ENCODE assay signal across 13 mouse cellular contexts in genomic region chr7:29725461-29726142, GRCm38 (mm10). TPM values are rescaled to one million over a fixed set of nuclear protein-coding genes. Genes with fewer than 3 reads are reported as not detected.
A peak's percentile ranks its signal among the peaks of the same experiment; 100 is the strongest.
DNase-seq lines count a peak whose midpoint lies in the region; ATAC-seq and TF ChIP-seq lines count a peak whose summit lies in the region.
"Not testable (repeated sequence)": the region's sequence is repeated elsewhere in the genome, so short reads cannot be mapped to it uniquely, and the experiment has no call there.
"Had no signal": no experiment of that assay in that cellular context is flagged by ENCODE, and none has a peak within 500 bp of the region (broad histone marks: within the 10 kb centered on the region; RNA-seq: fewer than 3 reads in every experiment).

No protein-coding gene starts in this region.

- ATAC-seq in Patski: peak; percentile 39
- ATAC-seq in heart, embryonic 11.5 days (replicated peaks; ENCODE audit: insufficient number of reproducible peaks, low FRiP score, low TSS enrichment): 0 out of 2 replicates have a peak, but pooled peaks have one; percentile 39
- ATAC-seq in limb, embryonic 13.5 days (ENCODE audit: low FRiP score, low read depth); neural tube, embryonic 13.5 days (ENCODE audit: low read depth): not testable (repeated sequence)
- ATAC-seq in megakaryocyte, adult 5-6 weeks (ENCODE audit: poor library complexity, severe bottlenecking): peak; percentile 30; the same call in 1 of the 2 replicates

- DNase-seq in Patski (ENCODE audit: low read depth, low spot score): not testable (repeated sequence)
- peak; percentile 14 for DNase-seq in embryonic facial prominence, embryonic 10.5 days (ENCODE audit: low spot score)
- peak; percentile 6 for DNase-seq in induced T-regulatory cell, adult 2 months (ENCODE audit: low read depth)
- peak; percentile 11 for DNase-seq in thymus, postnatal 4 days

- H3K4me1 ChIP-seq in embryonic facial prominence, embryonic 10.5 days; heart, embryonic 11.5 days (ENCODE audit: control insufficient read depth, insufficient read depth, low read length); limb, embryonic 13.5 days; neural tube, embryonic 13.5 days (replicated peaks): not testable (repeated sequence)

- H3K9me3 ChIP-seq in embryonic facial prominence, embryonic 10.5 days; heart, embryonic 11.5 days (replicated peaks; ENCODE audit: control insufficient read depth, low read length); limb, embryonic 13.5 days; neural tube, embryonic 13.5 days: not testable (repeated sequence)

- H3K27me3 ChIP-seq in Patski; embryonic facial prominence, embryonic 10.5 days (replicated peaks; ENCODE audit: low read depth, poor library complexity, severe bottlenecking); heart, embryonic 11.5 days (ENCODE audit: control insufficient read depth, insufficient read depth, low read length); limb, embryonic 13.5 days; neural tube, embryonic 13.5 days: not testable (repeated sequence)

- POLR2A ChIA-PET in Patski (lab: Charles Lee): not testable (repeated sequence)

- 31% methylated on average over 17 of the region's 17 CpGs for WGBS in embryonic facial prominence, embryonic 10.5 days
- WGBS in heart, embryonic 11.5 days (ENCODE audit: insufficient replicate concordance): 18% methylated on average over 16 of the region's 17 CpGs
- WGBS in limb, embryonic 13.5 days: 26% methylated on average over 17 of the region's 17 CpGs
- 38% methylated on average over 17 of the region's 17 CpGs for WGBS in neural tube, embryonic 13.5 days

- in situ Hi-C loops in Patski (cut with MboI; ENCODE audit: low pct_unique_long_range_greater_than_20kb): loop anchor here (5.0 kb wide), 1 partner anchor 37 kb away; no protein-coding TSS in a partner anchor

- peak overlapping the region; percentile 1 for H3K4me2 ChIP-seq in heart, embryonic 11.5 days
- peak overlapping the region; percentile 28; the same call in 1 of the 2 replicates for H3K4me2 ChIP-seq in limb, embryonic 13.5 days (replicated peaks)
- 0 out of 2 replicates have a peak overlapping the region, but pooled peaks have one; percentile 11 for H3K4me2 ChIP-seq in neural tube, embryonic 13.5 days

- H3K4me3 ChIP-seq in embryonic facial prominence, embryonic 10.5 days: peak overlapping the region; percentile 25; the same call in 1 of the 2 replicates
- not testable (repeated sequence) for H3K4me3 ChIP-seq in heart, embryonic 11.5 days (ENCODE audit: low read depth, low read length); limb, embryonic 13.5 days; neural tube, embryonic 13.5 days

- CTCF ChIA-PET in Patski (lab: Charles Lee): not testable (repeated sequence)

- TF ChIP-seq CTCF in Patski (IDR thresholded peaks at IDR 0.05): not testable (repeated sequence)

- not testable (repeated sequence) for H3K9ac ChIP-seq in heart, embryonic 11.5 days (ENCODE audit: low read depth, low read length); limb, embryonic 13.5 days; neural tube, embryonic 13.5 days

- not testable (repeated sequence) for H3K36me3 ChIP-seq in embryonic facial prominence, embryonic 10.5 days (replicated peaks); heart, embryonic 11.5 days (ENCODE audit: control insufficient read depth, insufficient read depth, low read length); limb, embryonic 13.5 days; neural tube, embryonic 13.5 days

- not testable (repeated sequence) for H3K27ac ChIP-seq in embryonic facial prominence, embryonic 10.5 days (replicated peaks); heart, embryonic 11.5 days (ENCODE audit: low read depth, low read length); limb, embryonic 13.5 days; neural tube, embryonic 13.5 days (replicated peaks)

RNA-seq across cellular contexts. Expression of gene Catsperg2, which starts 1.2 kb away (rescaled TPM):
- 0.04 TPM for polyA plus RNA-seq in Patski (2021)
- polyA plus RNA-seq in embryonic facial prominence, embryonic 10.5 days (2016; fragmentation: Nextera tagmentation; extraction: Ambion mirVana): not detected in 2 replicates
- not detected in 2 replicates for polyA plus RNA-seq in heart, embryonic 11.5 days (2014; fragmentation: Nextera tagmentation; extraction: Ambion mirVana)
- not detected in 2 replicates for polyA plus RNA-seq in limb, embryonic 13.5 days (2015; fragmentation: Nextera tagmentation; extraction: Ambion mirVana)
- not detected in 2 replicates for total RNA-seq in megakaryocyte, adult 5-6 weeks (2015)
- total RNA-seq in megakaryocyte, adult 5-6 weeks (2017): not detected in 2 replicates
- 0.22 and 0.37 TPM in 2 replicates for polyA plus RNA-seq in neural tube, embryonic 13.5 days (2015; fragmentation: Nextera tagmentation; extraction: Ambion mirVana)
- total RNA-seq: adrenal gland, adult 2 months; gastrocnemius, postnatal 36 days; heart, postnatal 14 days had no signal
- polyA plus RNA-seq: adrenal gland, adult 2 months; erythroblast, embryonic 14.5 days; liver, embryonic 15.5 days had no signal

RNA-seq across cellular contexts. Expression of gene Zfp84, which starts 42.8 kb away (rescaled TPM):
- 11.7 TPM for polyA plus RNA-seq in Patski (2021)
- polyA plus RNA-seq in embryonic facial prominence, embryonic 10.5 days (2016; fragmentation: Nextera tagmentation; extraction: Ambion mirVana): 12.4 and 12.6 TPM in 2 replicates
- polyA plus RNA-seq in heart, embryonic 11.5 days (2014; fragmentation: Nextera tagmentation; extraction: Ambion mirVana): 8.7 and 8.8 TPM in 2 replicates
- polyA plus RNA-seq in limb, embryonic 13.5 days (2015; fragmentation: Nextera tagmentation; extraction: Ambion mirVana): 13.3 and 14.7 TPM in 2 replicates
- 9.6 and 14.7 TPM in 2 replicates for total RNA-seq in megakaryocyte, adult 5-6 weeks (2015)
- 12.3 and 15.7 TPM in 2 replicates for total RNA-seq in megakaryocyte, adult 5-6 weeks (2017)
- 13.3 and 17.7 TPM in 2 replicates for polyA plus RNA-seq in neural tube, embryonic 13.5 days (2015; fragmentation: Nextera tagmentation; extraction: Ambion mirVana)

RNA-seq across cellular contexts. Expression of gene Zfp30, which starts 58.2 kb away (rescaled TPM):
- 11.8 TPM for polyA plus RNA-seq in Patski (2021)
- 6.3 and 7.0 TPM in 2 replicates for polyA plus RNA-seq in embryonic facial prominence, embryonic 10.5 days (2016; fragmentation: Nextera tagmentation; extraction: Ambion mirVana)
- polyA plus RNA-seq in heart, embryonic 11.5 days (2014; fragmentation: Nextera tagmentation; extraction: Ambion mirVana): 5.3 and 5.6 TPM in 2 replicates
- polyA plus RNA-seq in limb, embryonic 13.5 days (2015; fragmentation: Nextera tagmentation; extraction: Ambion mirVana): 11.9 and 12.3 TPM in 2 replicates
- total RNA-seq in megakaryocyte, adult 5-6 weeks (2015): 0.25 TPM in 1 of 2 replicates, not detected in the other
- total RNA-seq in megakaryocyte, adult 5-6 weeks (2017): not detected in 2 replicates
- polyA plus RNA-seq in neural tube, embryonic 13.5 days (2015; fragmentation: Nextera tagmentation; extraction: Ambion mirVana): 11.0 and 11.9 TPM in 2 replicates
